Mouse (Mus musculus): ENCODE results near the gene Rplp2.

GRCm38 (mm10) chr7:141443081-141443821 is 3.9 kb upstream of the Rplp2 start:
- TF ChIP-seq GATA1 (IDR thresholded peaks at IDR 0.05; ENCODE audit: low read length) (no peak), TAL1 (IDR thresholded peaks at IDR 0.05; ENCODE audit: low read length) (no peak)
